Mouse (Mus musculus): ENCODE measurements at regions not wholly inside any gene's neighbourhood (a gene's known extent, or its start where the extent isn't known, plus 50 kb on each side); places are given as distances from the start of the nearest gene placed in this dataset.
A peak's percentile ranks its signal among the peaks of the same experiment; 100 is the strongest.

- DNase-seq: no peak
These were observed 78.2 kb upstream of the Slc16a7 start for GRCm38 (mm10) chr10:125467503-125467902.

DNA sequence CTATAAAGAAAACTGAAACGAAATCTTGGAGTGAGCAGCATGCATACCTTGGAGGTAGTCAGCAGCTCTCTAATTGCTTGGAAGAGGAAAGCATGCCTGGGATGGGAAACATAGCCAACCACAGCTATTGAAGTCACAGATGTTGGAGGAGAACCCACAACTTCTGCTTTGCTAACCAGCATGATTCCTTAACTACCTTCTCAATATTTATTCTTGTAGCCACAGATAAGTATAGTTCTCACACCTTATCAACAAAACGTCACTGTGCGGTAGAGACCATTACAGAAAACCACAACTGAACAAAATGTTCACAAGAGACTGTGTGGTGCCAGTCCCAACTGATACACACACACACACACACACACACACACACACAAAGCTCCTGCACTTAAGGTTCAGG is 99.1 kb upstream of the Slc16a7 start:
- DNase-seq: no peak

DNA sequence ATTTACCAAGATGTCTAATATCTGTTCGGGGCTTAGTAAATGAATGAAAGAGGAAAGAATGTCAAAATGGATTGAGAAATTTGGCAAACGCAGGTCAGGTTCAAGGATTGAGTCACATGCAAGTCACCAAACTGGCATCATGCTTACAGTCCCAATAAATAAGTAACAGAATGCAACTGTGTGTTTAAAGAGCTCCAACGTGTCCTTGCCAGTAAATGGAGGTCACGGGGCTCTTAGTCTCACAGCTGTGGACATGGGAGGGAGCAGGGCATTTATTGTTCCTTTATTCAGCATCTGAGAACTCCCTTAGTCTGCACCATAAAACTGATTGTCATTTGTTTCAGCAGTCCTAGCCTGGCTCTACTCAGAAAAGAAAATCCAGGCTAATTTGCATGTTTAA is 101.1 kb upstream of the Slc16a7 start:
- DNase-seq: no peak

DNA sequence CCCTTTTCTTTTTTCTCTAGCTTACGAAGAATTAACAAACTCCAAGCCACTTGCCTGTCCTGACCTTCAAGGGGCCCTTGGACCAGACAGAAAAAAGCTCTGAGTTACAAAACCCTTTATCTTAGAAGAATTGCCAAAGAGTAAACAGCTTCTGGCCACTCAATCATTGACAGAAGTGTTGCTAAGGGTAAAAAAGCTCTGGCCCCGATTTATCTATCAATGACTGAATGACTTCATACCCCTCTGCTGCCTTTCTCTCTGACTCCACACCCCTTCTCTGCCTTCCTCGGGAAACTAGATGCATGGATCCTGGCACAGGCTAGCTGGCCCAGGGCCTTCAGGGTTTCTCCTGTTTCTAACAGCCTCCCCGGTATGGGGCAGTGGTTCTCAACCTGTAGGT is 105.2 kb upstream of the Slc16a7 start:
- no peak for DNase-seq

GRCm38 (mm10) chr10:125498347-125498746 is 109.1 kb upstream of the Slc16a7 start:
- DNase-seq: no peak

DNA sequence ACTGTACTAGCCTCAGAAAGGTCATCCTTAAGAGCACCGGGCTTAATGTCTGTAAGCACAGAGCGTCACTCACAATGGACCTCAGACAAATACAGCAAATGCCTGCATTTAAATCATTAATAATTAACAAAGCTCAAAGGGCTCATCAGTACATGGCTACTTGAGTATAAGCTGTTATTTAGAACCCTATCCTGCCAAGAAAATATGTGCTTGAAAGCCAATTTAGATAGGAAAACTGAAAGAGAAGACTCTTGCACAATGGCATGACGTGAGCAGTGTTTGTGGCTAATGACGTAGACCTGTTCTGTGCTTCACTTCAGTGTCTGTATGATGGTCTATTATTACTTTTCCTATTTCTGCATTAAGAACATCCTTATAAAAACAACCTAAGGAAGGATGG is 111.1 kb upstream of the Slc16a7 start:
- DNase-seq: no peak

DNA sequence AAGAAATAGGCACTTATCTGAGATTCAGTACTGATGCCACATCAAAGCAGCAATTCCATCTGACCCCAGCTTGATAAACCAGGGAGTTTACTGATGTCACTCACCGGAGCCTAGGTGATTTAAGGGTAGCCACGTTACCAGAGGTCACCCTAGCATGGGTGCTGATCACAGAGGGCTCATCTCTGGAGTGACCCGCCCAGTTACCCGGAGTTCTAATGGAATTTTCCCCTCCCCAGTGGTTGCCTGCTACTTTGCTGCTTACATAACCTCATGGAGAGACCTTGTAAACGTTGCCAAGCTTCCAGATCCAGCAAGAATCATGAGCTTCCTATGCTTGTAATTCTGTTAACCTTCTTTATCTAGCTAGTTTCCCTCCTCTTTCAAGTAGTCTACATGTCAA is 125.8 kb upstream of the Slc16a7 start:
- no peak for DNase-seq

- no peak for DNase-seq
These were observed 141.6 kb upstream of the Slc16a7 start for GRCm38 (mm10) chr10:125530876-125531275.

DNA sequence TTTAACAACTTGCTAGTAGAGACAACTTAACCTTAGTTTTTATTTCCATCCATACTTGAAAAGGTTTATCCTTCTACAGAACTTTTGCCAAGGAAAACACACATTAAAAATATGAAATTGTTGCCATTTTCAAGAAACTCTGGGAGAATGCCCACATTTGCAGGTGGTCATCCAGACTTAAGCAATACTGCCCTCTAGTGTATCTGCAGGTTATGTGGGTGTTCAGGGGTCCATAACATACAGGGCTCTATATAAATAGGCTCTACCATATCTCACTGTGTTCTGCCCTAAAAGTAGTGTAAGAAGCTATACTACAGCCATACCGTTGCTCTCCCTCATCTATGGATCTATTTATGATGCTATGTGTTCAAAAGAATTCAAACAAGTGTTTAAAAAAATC is 149.1 kb upstream of the Slc16a7 start:
- no peak for DNase-seq

GRCm38 (mm10) chr10:125586489-125587147 is 197.4 kb upstream of the Slc16a7 start:
- DNase-seq: no peak

- DNase-seq: no peak
These were observed 203.7 kb upstream of the Slc16a7 start for GRCm38 (mm10) chr10:125593006-125593405.

DNA sequence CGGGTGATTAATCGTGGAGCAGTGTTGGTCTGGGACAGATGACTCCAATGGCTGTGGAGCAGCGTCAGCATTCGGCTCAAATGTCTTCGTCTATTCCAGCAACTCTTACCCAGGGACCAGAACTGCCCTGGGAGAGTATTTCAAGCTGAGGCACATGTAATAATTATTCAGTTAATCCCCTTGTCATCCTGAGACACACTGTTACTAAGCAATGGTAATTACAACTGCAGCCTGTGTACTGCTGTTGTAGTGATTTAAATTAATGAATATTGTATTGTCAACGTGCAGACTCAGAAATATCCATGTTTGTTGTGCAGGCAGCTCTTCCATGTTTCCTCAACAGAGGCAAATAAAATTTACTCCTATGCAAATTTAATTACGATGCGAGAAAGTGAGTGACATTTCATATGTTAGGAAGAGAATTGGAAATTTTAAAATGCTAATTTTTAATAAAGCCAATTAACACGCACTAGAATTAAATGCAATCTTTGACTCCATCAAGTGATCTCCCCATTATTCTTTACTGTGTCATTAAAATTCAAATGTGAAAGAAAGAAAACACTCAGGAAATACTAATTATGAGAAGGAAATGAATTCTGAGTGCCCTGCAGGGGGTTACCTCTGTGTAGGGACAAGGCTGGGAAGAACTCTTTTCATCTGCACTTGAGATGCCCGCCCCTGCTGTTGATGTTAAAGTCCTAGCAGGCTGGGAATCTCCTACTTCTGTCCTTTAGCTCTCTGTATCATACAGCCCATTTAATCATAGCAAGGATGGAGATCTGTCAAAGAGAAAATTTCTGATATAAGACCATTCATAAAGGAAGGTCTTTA is 218.7 kb upstream of the Slc16a7 start:
- no peak for DNase-seq

DNA sequence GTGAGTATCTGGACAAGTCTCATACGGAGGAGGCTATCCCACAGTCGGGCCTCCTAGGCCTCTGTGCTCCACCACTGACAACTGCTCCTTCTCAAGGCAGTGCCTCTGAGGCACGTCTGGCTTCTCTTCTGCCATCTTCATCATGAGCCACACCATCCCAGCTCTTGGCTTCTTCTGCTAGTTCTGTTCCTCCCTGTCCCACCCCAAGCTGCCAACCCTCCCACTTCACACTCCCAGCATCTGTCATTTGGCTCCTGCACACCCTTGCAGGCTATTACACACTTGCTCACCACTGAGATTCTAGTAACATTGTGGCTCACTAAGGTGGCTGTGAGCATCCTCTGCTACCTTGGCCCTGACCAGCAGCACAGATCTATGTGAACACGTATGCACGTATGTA is 221.1 kb upstream of the Slc16a7 start:
- no peak for DNase-seq

- DNase-seq: no peak
These were observed 223.5 kb upstream of the Slc16a7 start for GRCm38 (mm10) chr10:125612773-125613172.

DNA sequence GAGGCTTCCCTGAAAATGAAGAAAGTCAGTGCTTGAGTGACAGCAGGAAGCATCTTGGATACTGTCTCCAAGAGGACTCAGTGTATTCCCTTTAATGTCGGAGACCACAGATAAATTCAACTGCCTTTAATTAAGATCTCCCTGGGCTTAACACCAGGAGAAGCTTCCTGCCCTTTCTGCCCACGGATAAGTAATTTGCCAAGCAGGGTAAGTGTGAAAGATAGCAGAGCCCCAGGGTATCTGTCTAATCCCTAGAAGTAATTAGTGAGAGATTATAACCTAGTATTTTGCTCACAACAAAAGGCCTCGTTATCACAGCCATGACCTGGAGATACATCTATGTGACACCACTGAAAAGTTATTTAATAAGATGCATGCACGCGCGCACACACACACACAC is 232.1 kb upstream of the Slc16a7 start:
- no peak for DNase-seq

DNA sequence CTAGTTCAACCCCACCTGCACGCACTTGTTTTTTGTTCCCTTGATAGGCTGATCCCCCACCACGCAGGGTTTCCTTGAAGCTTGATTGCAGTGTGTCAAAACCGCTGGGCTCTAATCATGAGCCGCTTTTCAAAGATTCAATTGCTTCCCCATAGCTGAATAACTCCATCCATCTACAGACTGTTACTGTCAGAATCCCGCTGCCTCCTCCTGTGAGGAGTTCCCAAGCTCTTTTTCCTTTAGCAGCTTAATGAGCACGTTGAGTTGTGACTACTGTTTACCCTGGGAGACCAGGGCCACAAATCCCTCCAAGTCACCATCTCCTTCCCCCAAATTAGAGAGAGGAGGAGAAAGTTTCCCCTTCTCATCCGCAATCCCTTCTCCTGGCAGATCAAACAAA is 234.6 kb upstream of the Slc16a7 start:
- no peak for DNase-seq

DNA sequence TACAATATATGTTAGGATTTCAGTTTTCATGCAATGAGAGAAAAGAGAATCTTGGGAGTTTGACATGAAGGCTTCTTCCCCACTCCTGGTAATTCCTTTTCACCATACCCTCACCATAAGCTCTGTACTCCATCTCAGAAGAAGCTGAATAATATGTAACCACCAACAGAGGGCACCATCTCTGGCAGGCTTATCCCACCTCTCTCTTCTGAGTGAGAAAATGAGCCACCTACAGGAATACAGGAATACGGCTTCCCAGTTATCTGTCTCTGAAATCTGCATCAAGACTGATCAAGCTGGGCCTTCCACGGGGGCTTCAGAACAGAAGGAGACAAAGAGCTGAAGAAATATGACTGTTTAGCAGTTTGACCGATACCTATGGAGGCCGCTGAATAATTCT is 278.6 kb upstream of the Slc16a7 start:
- DNase-seq: no peak

- no peak for DNase-seq
These were observed 284.4 kb upstream of the Slc16a7 start for GRCm38 (mm10) chr10:125673637-125674036.

DNA sequence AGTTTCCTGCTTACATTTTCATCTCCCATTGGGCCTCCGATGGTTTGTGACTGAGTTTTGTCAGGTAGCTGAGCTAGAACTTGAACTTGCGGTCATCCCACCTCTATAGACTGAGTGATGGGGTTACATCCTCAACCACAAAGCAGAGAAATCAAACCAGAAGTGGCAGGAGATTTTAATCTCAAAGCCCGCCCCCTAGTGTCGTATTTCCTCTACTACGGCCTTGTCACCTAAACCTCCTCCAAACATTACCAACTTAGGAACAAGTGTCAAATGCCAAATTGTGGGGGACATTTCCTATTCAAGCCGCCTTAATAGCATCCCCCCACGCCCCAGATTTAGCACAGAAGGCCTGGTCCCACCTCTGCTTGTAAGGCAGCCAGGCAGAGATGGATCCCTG is 286.3 kb upstream of the Lrig3 start:
- no peak for DNase-seq

DNA sequence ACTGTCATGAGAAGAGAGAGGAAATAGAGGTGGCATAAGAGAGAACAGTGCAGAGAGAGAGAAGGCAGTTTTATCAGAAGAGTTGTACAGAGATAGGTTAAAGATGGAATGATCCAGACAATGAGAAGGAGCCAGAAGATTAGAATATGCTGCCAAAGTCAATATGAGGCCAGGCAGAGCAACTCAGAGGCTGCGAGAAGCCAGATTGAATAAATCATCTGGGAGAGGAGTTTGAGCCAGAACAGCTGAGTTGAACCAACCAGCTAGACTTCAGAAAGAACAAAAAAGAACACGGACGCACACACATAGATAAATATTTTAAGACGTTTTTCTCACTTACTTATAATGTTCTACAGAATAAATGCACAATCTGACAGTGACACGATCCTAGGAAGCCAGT is 280.8 kb upstream of the Lrig3 start:
- no peak for DNase-seq

DNA sequence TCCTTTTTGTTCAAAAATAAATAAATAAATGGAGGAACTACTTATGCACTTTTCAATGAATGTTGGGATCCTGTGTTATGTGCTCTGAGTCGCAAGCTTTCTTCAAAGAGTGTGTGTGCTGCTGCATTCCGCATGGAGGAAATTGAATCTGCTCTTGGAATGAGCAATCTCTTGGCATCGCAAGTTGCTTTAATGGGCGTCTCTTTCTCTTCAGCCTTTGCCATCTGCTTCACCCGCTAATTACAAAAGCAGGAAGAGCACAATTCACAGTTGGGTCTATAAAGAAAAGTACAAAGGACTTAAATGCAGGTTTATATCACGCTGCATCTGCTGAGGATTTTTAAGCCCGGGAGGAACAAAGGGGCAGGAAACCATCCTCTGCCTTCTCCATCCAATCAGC is 272.5 kb upstream of the Lrig3 start:
- DNase-seq: no peak

GRCm38 (mm10) chr10:125696159-125696558 is 269.8 kb upstream of the Lrig3 start:
- no peak for DNase-seq

DNA sequence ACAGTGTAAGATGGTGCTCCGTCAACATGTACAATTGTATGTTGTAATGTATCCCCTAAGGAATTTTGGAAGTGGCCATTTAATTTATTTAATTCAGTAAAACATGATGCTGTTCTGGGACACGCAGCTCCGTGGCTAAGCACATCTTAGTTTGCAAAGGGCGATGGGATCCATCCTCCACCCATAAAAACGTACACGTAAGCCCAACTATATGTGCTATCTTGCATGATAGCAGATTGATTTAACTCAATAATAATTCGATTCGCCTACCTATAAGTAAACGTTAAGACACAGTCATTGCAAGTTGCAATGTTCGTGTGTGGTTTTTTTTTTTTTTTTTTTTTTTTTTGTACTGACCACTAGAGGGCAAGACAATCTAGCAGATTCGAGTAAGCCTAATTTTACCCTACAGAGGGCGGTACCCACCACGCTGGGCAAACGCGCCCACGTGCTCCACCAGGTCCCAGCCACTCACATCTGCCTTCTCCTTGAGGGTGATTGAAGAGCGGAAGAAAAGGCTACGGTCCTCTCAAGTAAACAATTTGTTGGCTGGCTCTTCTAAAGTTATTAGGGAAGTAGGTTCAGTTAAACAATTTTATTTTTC is 240.8 kb upstream of the Lrig3 start:
- DNase-seq: peak; percentile 21

GRCm38 (mm10) chr10:125725681-125726139 is 240.3 kb upstream of the Lrig3 start:
- no peak for DNase-seq

Measured in gastrocnemius, postnatal 25 days (tissue).